Mouse (Mus musculus) liver, embryonic 14.5 days (tissue): Measurements from ENCODE around the gene Eya2.

Source experiments
- CTCF ChIP-seq: IDR thresholded peaks from 2 replicates; pipeline ENCODE4 v1.5.1; 2016; ENCODE audit warnings: antibody characterized with exemption, low read depth, control low read depth
- EP300 ChIP-seq: IDR thresholded peaks from 2 replicates; pipeline ENCODE4 v1.6.1; 2016; ENCODE audit warnings: antibody characterized with exemption, low read depth

DNA sequence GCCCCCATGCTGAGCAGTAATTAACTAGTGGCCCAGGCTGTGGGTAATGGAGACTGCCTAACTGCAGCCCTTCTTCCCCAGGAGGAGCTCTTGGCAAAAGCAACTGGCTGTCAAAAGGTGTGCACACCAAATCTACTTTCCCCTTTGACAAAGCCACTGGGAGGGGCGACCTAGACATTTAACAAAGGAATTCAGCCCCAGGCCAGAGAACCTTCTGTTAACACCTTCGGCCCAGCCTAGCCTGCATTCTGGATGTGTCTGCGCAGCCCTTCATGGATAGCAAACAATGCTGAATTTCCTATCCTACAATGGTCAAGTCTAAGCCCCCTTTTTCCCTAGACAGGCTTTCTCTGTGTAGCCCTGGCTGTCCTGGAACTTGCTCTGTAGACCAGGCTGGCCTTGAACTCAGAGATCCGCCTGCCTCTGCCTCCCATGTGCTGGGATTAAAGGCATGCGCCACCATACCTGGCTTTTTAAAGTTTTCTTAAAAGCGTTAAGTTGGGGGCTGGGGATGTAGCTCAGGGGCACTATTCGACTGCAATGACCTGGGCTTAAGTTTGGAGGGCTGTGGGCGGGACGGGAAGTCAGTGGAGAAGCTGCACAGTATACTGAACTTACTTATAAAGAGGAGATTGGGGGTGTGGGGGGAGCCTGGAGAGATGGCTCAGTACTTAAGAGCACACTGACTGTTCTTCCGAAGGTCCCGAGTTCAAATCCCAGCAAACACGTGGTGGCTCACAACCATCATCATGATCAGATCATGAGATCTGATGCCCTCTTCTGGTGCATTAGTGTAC, 213.5 kb downstream of the Eya2 start:
- TF ChIP-seq EP300 (no peak), CTCF (no peak)
